26 mouse cellular contexts compared by ENCODE assay signal in genomic region chr10:120792191-120792765, GRCm38 (mm10).
DNase-seq lines count a peak whose midpoint lies in the region; ATAC-seq and TF ChIP-seq lines count a peak whose summit lies in the region.
"Had no signal": no experiment of that assay in that cellular context is flagged by ENCODE, and none has a peak within 500 bp of the region (broad histone marks: within the 10 kb centered on the region; RNA-seq: fewer than 3 reads in every experiment).

No protein-coding gene starts in this region.

- H3K4me3 ChIP-seq in heart, embryonic 13.5 days: no peak overlapping the region
- no peak overlapping the region for H3K4me3 ChIP-seq in lung, postnatal 0 days (ENCODE audit: low read depth, low read length)
- H3K4me3 ChIP-seq: forebrain, embryonic 13.5 days; intestine, embryonic 15.5 days; limb, embryonic 15.5 days; lung, embryonic 15.5 days; neural tube, embryonic 15.5 days had no signal

- H3K36me3 ChIP-seq in heart, embryonic 13.5 days: peaks cover 54% of the 10 kb centered on the region
- no peaks in the 10 kb centered on the region for H3K36me3 ChIP-seq in lung, postnatal 0 days (ENCODE audit: insufficient read depth, low read length)
- H3K36me3 ChIP-seq: intestine, embryonic 15.5 days; lung, embryonic 15.5 days; neural tube, embryonic 15.5 days had no signal

- no peak for TF ChIP-seq CTCF in lung, postnatal 0 days (IDR thresholded peaks at IDR 0.05)

- peaks cover 49% of the 10 kb centered on the region for H3K4me1 ChIP-seq in heart, embryonic 13.5 days
- H3K4me1 ChIP-seq in lung, postnatal 0 days (ENCODE audit: insufficient read depth, low read depth, low read length): peaks cover 7% of the 10 kb centered on the region; the same call in 1 of the 2 replicates

- 51% methylated on average over 11 of the region's 11 CpGs for WGBS in heart, embryonic 13.5 days
- 39% methylated on average over 11 of the region's 11 CpGs for WGBS in lung, postnatal 0 days

- TF ChIP-seq EP300 in lung, postnatal 0 days (IDR thresholded peaks at IDR 0.05): no peak

- H3K9ac ChIP-seq in heart, embryonic 13.5 days: no peak overlapping the region
- no peak overlapping the region for H3K9ac ChIP-seq in lung, postnatal 0 days (replicated peaks; ENCODE audit: low read depth)
- H3K9ac ChIP-seq: forebrain, embryonic 13.5 days; intestine, embryonic 15.5 days; limb, embryonic 15.5 days; liver, embryonic 14.5 days; lung, embryonic 15.5 days; neural tube, embryonic 15.5 days had no signal

- DNase-seq in heart, postnatal 25 days (ENCODE audit: low spot score): no peak
- peak; percentile 44 for DNase-seq in lung, postnatal 0 days (ENCODE audit: low spot score)
- DNase-seq in lung, postnatal 4 days: no peak
- DNase-seq in cerebellum, adult 9-11 months: no peak
- DNase-seq: B cell, adult 2 months; cerebellum, adult 2 months; cerebellum, postnatal 25 days; gastrocnemius, postnatal 10 days; kidney, adult 8-10 months; layer of hippocampus, postnatal 36 days; left cerebral cortex, postnatal 4 days; midbrain, embryonic 14.5 days; retina, postnatal 1 day; right cerebral cortex, postnatal 14 days; thymus, postnatal 4 days had no signal

- peak overlapping the region; percentile 48 for H3K27ac ChIP-seq in heart, embryonic 13.5 days (replicated peaks)
- no peak overlapping the region for H3K27ac ChIP-seq in lung, postnatal 0 days (ENCODE audit: low read length)
- H3K27ac ChIP-seq: forebrain, embryonic 13.5 days; hindbrain, postnatal 0 days; intestine, embryonic 15.5 days; kidney, postnatal 0 days; limb, embryonic 15.5 days; liver, embryonic 14.5 days; lung, embryonic 15.5 days; neural tube, embryonic 15.5 days had no signal

- intact Hi-C loops in heart, postnatal 25 days (cut with DNase I): no loop called here

- H3K27me3 ChIP-seq in heart, embryonic 13.5 days (replicated peaks): no peaks in the 10 kb centered on the region
- H3K27me3 ChIP-seq in lung, postnatal 0 days (replicated peaks; ENCODE audit: insufficient read depth, low read length): no peaks in the 10 kb centered on the region
- H3K27me3 ChIP-seq: forebrain, embryonic 13.5 days; intestine, embryonic 15.5 days; limb, embryonic 15.5 days; lung, embryonic 15.5 days; neural tube, embryonic 15.5 days had no signal

- no peak for ATAC-seq in heart, embryonic 13.5 days (ENCODE audit: extremely low read depth, insufficient number of reproducible peaks, low FRiP score, low TSS enrichment)
- ATAC-seq in lung, postnatal 0 days: no peak; the same call in 1 of the 2 replicates
- peak; percentile 56 to 62; a peak in 3 of 4 replicates for ATAC-seq in hematopoietic stem cell, adult 5-6 weeks (replicated peaks in 1 of 2; ENCODE audit: insufficient read depth in 1 of 2, low FRiP score in 2 of 2, low TSS enrichment in 1 of 2, low read depth in 1 of 2, poor library complexity in 2 of 2, severe bottlenecking in 2 of 2)
- peak; percentile 79 for ATAC-seq in megakaryocyte, adult 5-6 weeks (ENCODE audit: poor library complexity, severe bottlenecking)
- ATAC-seq: forebrain, embryonic 13.5 days; hindbrain, postnatal 0 days; intestine, embryonic 15.5 days had no signal

- H3K4me2 ChIP-seq in heart, embryonic 13.5 days: no peak overlapping the region
- H3K4me2 ChIP-seq in lung, postnatal 0 days (replicated peaks; ENCODE audit: low read depth, low read length): no peak overlapping the region
- H3K4me2 ChIP-seq: forebrain, embryonic 13.5 days; intestine, embryonic 15.5 days; limb, embryonic 15.5 days; lung, embryonic 15.5 days; neural tube, embryonic 15.5 days had no signal

- no peaks in the 10 kb centered on the region for H3K9me3 ChIP-seq in heart, embryonic 13.5 days
- no peaks in the 10 kb centered on the region for H3K9me3 ChIP-seq in lung, postnatal 0 days (ENCODE audit: low read length)
- H3K9me3 ChIP-seq: forebrain, embryonic 13.5 days; intestine, embryonic 15.5 days; limb, embryonic 15.5 days; lung, embryonic 15.5 days; neural tube, embryonic 15.5 days had no signal

Comparison
In these comparisons a context has a peak if more than half of its experiments do, and no peak if none do; other contexts are left out.
1. ATAC-seq: peak in hematopoietic stem cell, adult 5-6 weeks (2 of 2) and megakaryocyte, adult 5-6 weeks (single experiment); none in heart, embryonic 13.5 days (single experiment) and lung, postnatal 0 days (single experiment).